Mouse (Mus musculus): ENCODE measurements around the gene Fam192a.

DNA sequence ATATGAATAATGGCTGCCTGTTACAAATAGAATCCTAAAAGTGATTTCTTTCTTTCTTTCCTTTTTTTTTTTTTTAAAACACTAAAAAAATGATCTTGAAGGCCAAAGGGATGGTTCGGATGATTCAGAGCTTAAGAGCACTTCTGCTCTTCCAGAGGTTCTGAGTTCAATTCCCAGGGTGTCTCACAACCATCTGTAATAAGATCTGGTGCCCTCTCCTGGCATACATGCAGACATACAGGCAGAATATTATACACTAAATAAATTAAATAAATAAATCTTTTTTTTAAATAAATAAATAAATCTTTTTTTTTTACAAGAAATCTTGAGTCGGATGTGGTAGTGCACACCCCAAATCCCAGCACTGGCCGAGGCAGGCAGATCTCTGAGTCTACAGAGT, 40.1 kb upstream of the Fam192a start:
- TF ChIP-seq USF1 (IDR thresholded peaks at IDR 0.05; ENCODE audit: low read depth, low read length): no peak
- no peak for TF ChIP-seq GABPA (IDR thresholded peaks at IDR 0.05; ENCODE audit: insufficient replicate concordance, low read depth, low read length)
- TF ChIP-seq E2F4 (IDR thresholded peaks at IDR 0.05; ENCODE audit: insufficient replicate concordance, low read depth, low read length): no peak

All from CH12.LX (cell line).